Mouse (Mus musculus) kidney, postnatal 0 days (tissue): ENCODE measurements around the gene Pomt1. TPM values are rescaled to one million over a fixed set of nuclear protein-coding genes. Genes with fewer than 3 reads are reported as not detected.
"Not testable (repeated sequence)": the region's sequence is repeated elsewhere in the genome, so short reads cannot be mapped to it uniquely, and the experiment has no call there.

Experiments
- ATAC-seq: fragments of 200-750 bp; cut with Nextera tagmentation; replicated peaks from 2 replicates; pipeline ENCODE4 v1.8.0; 2017; ENCODE audit warnings: low read depth, moderate number of reproducible peaks, moderate TSS enrichment, moderate library complexity; ENCODE audit not compliant: low FRiP score
- DNase-seq: peaks from one replicate; pipeline ENCODE4 v3.0.0-alpha.2; 2016; ENCODE audit warnings: low spot score
- H3K27ac ChIP-seq: fragments of 300-500 bp; sonication (generic); 2 replicates; pipeline ENCODE4 v1.5.1; 2014; ENCODE audit warnings: mild to moderate bottlenecking
- H3K27me3 ChIP-seq: fragments of 300-500 bp; sonication (generic); 2 replicates; pipeline ENCODE4 v1.6.1; 2014; ENCODE audit warnings: low read length, mixed read lengths; ENCODE audit not compliant: insufficient read depth
- H3K36me3 ChIP-seq: fragments of 300-500 bp; sonication (generic); 2 replicates; pipeline ENCODE4 v1.6.1; 2014; ENCODE audit warnings: low read length, mixed read lengths; ENCODE audit not compliant: insufficient read depth
- H3K4me1 ChIP-seq: fragments of 300-500 bp; sonication (generic); replicated peaks from 2 replicates; pipeline ENCODE4 v1.6.1; 2014; ENCODE audit warnings: antibody characterized with exemption, low read length, mixed read lengths; ENCODE audit not compliant: insufficient read depth
- H3K4me2 ChIP-seq: fragments of 300-500 bp; sonication (generic); 2 replicates; pipeline ENCODE4 v1.6.1; 2014; ENCODE audit warnings: mild to moderate bottlenecking, low read length, moderate library complexity, mixed read lengths
- H3K4me3 ChIP-seq: fragments of 300-500 bp; sonication (generic); replicated peaks from 2 replicates; pipeline ENCODE4 v1.5.1; 2014; ENCODE audit warnings: low read depth, low read length
- H3K9ac ChIP-seq: fragments of 300-500 bp; sonication (generic); 2 replicates; pipeline ENCODE4 v1.6.1; 2014; ENCODE audit warnings: low read depth, low read length
- H3K9me3 ChIP-seq: fragments of 300-500 bp; sonication (generic); replicated peaks from 2 replicates; pipeline ENCODE4 v1.6.1; 2016; ENCODE audit warnings: low read length, inconsistent platforms, mixed read lengths
- CTCF ChIP-seq: IDR thresholded peaks from 2 replicates; pipeline ENCODE4 v1.5.1; 2016; ENCODE audit warnings: antibody characterized with exemption, low read depth, mild to moderate bottlenecking, moderate library complexity
- WGBS: fragments of 180-500 bp; shearing (Covaris S2); extraction: QIAGEN DNeasy Blood & Tissue Kit; methylation state at CpG from one replicate; pipeline ENCODE4 v1.1.7; 2014; 5-methylcytosine and 5-hydroxymethylcytosine counted together
- polyA plus RNA-seq: library from polyadenylated mRNA; unstranded; fragments of >200 nt; fragmentation: Nextera tagmentation; extraction: Ambion mirVana; gene quantifications from 2 replicates; pipeline ENCODE4 v1.2.1, GENCODE M21; 2015

The Pomt1 gene
- polyA plus RNA-seq, 1 experiment from 2014 or later = 18.5 TPM

GRCm38 (mm10) chr2:32295285-32295684, 58.9 kb downstream of the Pomt1 start:
- Histone ChIP-seq H3K4me1 (no peaks in the 10 kb centered on the region), H3K27me3 (no peaks in the 10 kb centered on the region), H3K4me2 (no peak overlapping the region), H3K4me3 (no peak overlapping the region), H3K9me3 (no peaks in the 10 kb centered on the region), H3K36me3 (peaks cover 44% of the 10 kb centered on the region), H3K9ac (no peak overlapping the region), H3K27ac (no peak overlapping the region)
- DNase-seq = no peak
- TF ChIP-seq CTCF = no peak
- ATAC-seq = no peak
- WGBS = 91% methylated on average over 3 of the region's 3 CpGs

- peaks cover 47% of the 10 kb centered on the region for H3K36me3 ChIP-seq
- WGBS = 90% methylated on average over 2 of the region's 2 CpGs
Observed at GRCm38 (mm10) chr2:32295842-32296241, 59.5 kb downstream of the Pomt1 start.

GRCm38 (mm10) chr2:32299469-32299868, 63.1 kb downstream of the Pomt1 start:
- Histone ChIP-seq H3K27me3 (no peaks in the 10 kb centered on the region), H3K4me3 (no peak overlapping the region), H3K9me3 (no peaks in the 10 kb centered on the region), H3K4me1 (no peaks in the 10 kb centered on the region), H3K9ac (no peak overlapping the region), H3K36me3 (peaks cover 75% of the 10 kb centered on the region), H3K27ac (no peak overlapping the region), H3K4me2 (no peak overlapping the region)
- TF ChIP-seq CTCF = no peak
- no peak for DNase-seq
- 92% methylated on average over 4 of the region's 4 CpGs for whole genome bisulfite sequencing
- no peak for ATAC-seq

More at GRCm38 (mm10) chr2:32295842-32296241, 59.5 kb downstream of the Pomt1 start:
- not testable (repeated sequence) for H3K4me1 ChIP-seq, ATAC-seq, DNase-seq, H3K4me3 ChIP-seq, H3K27me3 ChIP-seq, H3K27ac ChIP-seq, H3K9ac ChIP-seq, H3K4me2 ChIP-seq, H3K9me3 ChIP-seq

- peaks cover 85% of the 10 kb centered on the region for H3K36me3 ChIP-seq
- no peak overlapping the region for H3K27ac ChIP-seq
- WGBS = 91% methylated on average over 10 of the region's 10 CpGs
- no peaks in the 10 kb centered on the region for H3K27me3 ChIP-seq
- H3K9me3 ChIP-seq = no peaks in the 10 kb centered on the region
- no peaks in the 10 kb centered on the region for H3K4me1 ChIP-seq
- no peak for DNase-seq
- TF ChIP-seq CTCF = peak; percentile 33; the same call in 1 of the 2 replicates
- no peak for ATAC-seq
- H3K4me2 ChIP-seq = no peak overlapping the region
- no peak overlapping the region for H3K9ac ChIP-seq
- H3K4me3 ChIP-seq = no peak overlapping the region
Observed at GRCm38 (mm10) chr2:32302952-32303351, 66.6 kb downstream of the Pomt1 start.

GRCm38 (mm10) chr2:32304145-32304832, 67.9 kb downstream of the Pomt1 start:
- H3K9ac ChIP-seq = no peak overlapping the region
- peak; percentile 77 for TF ChIP-seq CTCF
- peak; percentile 47; the same call in 1 of the 2 replicates for ATAC-seq
- 54% methylated on average over 8 of the region's 8 CpGs for WGBS
- no peak overlapping the region for H3K27ac ChIP-seq
- no peaks in the 10 kb centered on the region for H3K4me1 ChIP-seq
- peaks cover 72% of the 10 kb centered on the region for H3K36me3 ChIP-seq
- H3K27me3 ChIP-seq = no peaks in the 10 kb centered on the region
- DNase-seq = peak; percentile 61
- no peaks in the 10 kb centered on the region for H3K9me3 ChIP-seq
- H3K4me3 ChIP-seq = no peak overlapping the region
- H3K4me2 ChIP-seq = no peak overlapping the region

Other genes with a start within 250 kb of the Pomt1 start
- 0.79 and 0.82 TPM in 2 replicates for gene Fam78a, start 151.7 kb upstream of the Pomt1 start, polyA plus RNA-seq
- gene Plpp7, start 141.1 kb upstream of the Pomt1 start, polyA plus RNA-seq = 4.5 and 4.7 TPM in 2 replicates
- gene Prrc2b, start 85.5 kb upstream of the Pomt1 start, polyA plus RNA-seq = 31.4 and 33.8 TPM in 2 replicates
- gene Uck1, start 23.6 kb downstream of the Pomt1 start, polyA plus RNA-seq = 57.9 and 66.7 TPM in 2 replicates
- gene Golga2, start 50.8 kb downstream of the Pomt1 start, polyA plus RNA-seq = 17.2 and 18.7 TPM in 2 replicates
- 436 and 445 TPM in 2 replicates for gene Swi5, start 51.5 kb downstream of the Pomt1 start, polyA plus RNA-seq
- gene Ciz1, start 115.7 kb downstream of the Pomt1 start, polyA plus RNA-seq = 33.7 and 33.8 TPM in 2 replicates
- gene Dnm1, start 116.7 kb downstream of the Pomt1 start, polyA plus RNA-seq = 5.3 and 5.6 TPM in 2 replicates
- gene 1110008P14Rik, start 145.3 kb downstream of the Pomt1 start, polyA plus RNA-seq = 87.0 and 96.8 TPM in 2 replicates
- 43.5 and 50.3 TPM in 2 replicates for gene Lcn2, start 151.7 kb downstream of the Pomt1 start, polyA plus RNA-seq
- 44.1 and 44.8 TPM in 2 replicates for gene Ptges2, start 159.3 kb downstream of the Pomt1 start, polyA plus RNA-seq
- 4.7 TPM in 2 replicates for gene Naif1, start 213.9 kb downstream of the Pomt1 start, polyA plus RNA-seq
- 15.0 and 16.9 TPM in 2 replicates for gene Slc25a25, start 214.9 kb downstream of the Pomt1 start, polyA plus RNA-seq